Mouse (Mus musculus) kidney, embryonic 15.5 days (tissue): ENCODE measurements around the gene Rnf157. TPM values are rescaled to one million over a fixed set of nuclear protein-coding genes. Genes with fewer than 3 reads are reported as not detected.

Experiments used
- ATAC-seq: fragments of 200-750 bp; cut with Nextera tagmentation; replicated peaks from 2 replicates; pipeline ENCODE4 v1.8.0; 2017; ENCODE audit warnings: moderate TSS enrichment; ENCODE audit not compliant: low FRiP score
- H3K27ac ChIP-seq: fragments of 300-500 bp; sonication (generic); 2 replicates; pipeline ENCODE4 v1.5.1; 2015; ENCODE audit warnings: mild to moderate bottlenecking, inconsistent platforms
- H3K27me3 ChIP-seq: fragments of 300-500 bp; sonication (generic); 2 replicates; pipeline ENCODE4 v1.6.1; 2015; ENCODE audit warnings: inconsistent platforms
- H3K36me3 ChIP-seq: fragments of 300-500 bp; sonication (generic); 2 replicates; pipeline ENCODE4 v1.6.1; 2015; ENCODE audit warnings: inconsistent platforms
- H3K4me1 ChIP-seq: fragments of 300-500 bp; sonication (generic); 2 replicates; pipeline ENCODE4 v1.6.1; 2015; ENCODE audit warnings: inconsistent platforms
- H3K4me2 ChIP-seq: fragments of 300-500 bp; sonication (generic); 2 replicates; pipeline ENCODE4 v1.6.1; 2015; ENCODE audit warnings: moderate library complexity, mild to moderate bottlenecking, inconsistent platforms
- H3K4me3 ChIP-seq: fragments of 300-500 bp; sonication (generic); replicated peaks from 2 replicates; pipeline ENCODE4 v1.5.1; 2015; ENCODE audit warnings: mild to moderate bottlenecking, inconsistent platforms
- H3K9ac ChIP-seq: fragments of 300-500 bp; sonication (generic); 2 replicates; pipeline ENCODE4 v1.6.1; 2015; ENCODE audit warnings: mild to moderate bottlenecking, inconsistent platforms
- H3K9me3 ChIP-seq: fragments of 300-500 bp; sonication (generic); replicated peaks from 2 replicates; pipeline ENCODE4 v1.6.1; 2016; ENCODE audit warnings: inconsistent platforms
- WGBS: fragments of 180-500 bp; shearing (Covaris S2); methylation state at CpG from one replicate; pipeline ENCODE4 v1.1.7; 2015; ENCODE audit warnings: mixed read lengths; 5-methylcytosine and 5-hydroxymethylcytosine counted together
- polyA plus RNA-seq: library from polyadenylated mRNA; unstranded; fragments of >200 nt; fragmentation: Nextera tagmentation; extraction: Ambion mirVana; gene quantifications from 2 replicates; pipeline ENCODE4 v1.2.1, GENCODE M21; 2015

Gene Rnf157
- polyA plus RNA-seq, 1 experiment from 2014 or later: 12.4 TPM

GRCm38 (mm10) chr11:116442129-116442866 lies 29.5 kb upstream of the Rnf157 start:
- no peak for ATAC-seq
- no peaks in the 10 kb centered on the region for H3K9me3 ChIP-seq
- 78% methylated on average over 15 of the region's 15 CpGs for WGBS

GRCm38 (mm10) chr11:116440408-116441068 lies 27.7 kb upstream of the Rnf157 start:
- Histone ChIP-seq H3K9ac (no peak overlapping the region), H3K27ac (peak overlapping the region; percentile 47), H3K4me1 (peaks cover 66% of the 10 kb centered on the region), H3K9me3 (no peaks in the 10 kb centered on the region), H3K36me3 (peaks cover 34% of the 10 kb centered on the region), H3K27me3 (no peaks in the 10 kb centered on the region), H3K4me2 (no peak overlapping the region), H3K4me3 (no peak overlapping the region)
- no peak for ATAC-seq
- WGBS: 68% methylated on average over 7 of the region's 7 CpGs

More at GRCm38 (mm10) chr11:116442129-116442866, 29.5 kb upstream of the Rnf157 start:
- Histone ChIP-seq H3K4me2 (no peak overlapping the region), H3K9ac (no peak overlapping the region), H3K36me3 (peaks cover 17% of the 10 kb centered on the region), H3K27ac (peak overlapping the region; percentile 56; the same call in 1 of the 2 replicates), H3K4me1 (peaks cover 62% of the 10 kb centered on the region), H3K27me3 (peaks cover 12% of the 10 kb centered on the region), H3K4me3 (no peak overlapping the region)

- Histone ChIP-seq H3K4me3 (no peak overlapping the region), H3K4me2 (no peak overlapping the region), H3K27me3 (no peaks in the 10 kb centered on the region), H3K9ac (no peak overlapping the region), H3K36me3 (peaks cover 34% of the 10 kb centered on the region), H3K27ac (peak overlapping the region; percentile 47), H3K9me3 (no peaks in the 10 kb centered on the region), H3K4me1 (peaks cover 63% of the 10 kb centered on the region)
- 66% methylated on average over 19 of the region's 19 CpGs for whole genome bisulfite sequencing
- no peak for ATAC-seq
Observed at GRCm38 (mm10) chr11:116439269-116440240, 26.7 kb upstream of the Rnf157 start.

DNA sequence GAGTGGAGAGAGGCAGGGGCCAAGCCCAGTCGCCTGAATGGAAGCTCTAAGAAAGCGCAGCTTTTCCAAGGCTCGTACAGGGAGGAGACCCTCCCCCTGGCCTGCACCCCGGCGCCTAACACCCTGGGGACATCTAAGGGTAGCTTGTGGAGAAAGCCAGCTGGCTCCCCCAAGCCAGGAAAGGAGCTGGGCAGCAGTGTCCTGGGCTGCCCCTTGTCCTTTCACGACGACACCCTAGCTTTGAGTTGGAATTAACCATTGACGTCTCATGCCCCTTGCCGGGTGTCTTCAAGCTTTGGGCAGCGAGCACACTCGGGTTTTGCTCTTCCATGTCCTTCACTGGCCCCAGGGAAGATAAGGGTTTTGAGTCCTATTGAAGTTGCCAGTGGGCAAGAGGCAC lies 24.7 kb upstream of the Rnf157 start:
- H3K4me2 ChIP-seq: 0 out of 2 replicates have a peak overlapping the region, but pooled peaks have one; percentile 67
- no peaks in the 10 kb centered on the region for H3K9me3 ChIP-seq
- H3K36me3 ChIP-seq: peaks cover 34% of the 10 kb centered on the region
- no peaks in the 10 kb centered on the region for H3K27me3 ChIP-seq
- H3K27ac ChIP-seq: peak overlapping the region; percentile 57; the same call in 1 of the 2 replicates
- H3K9ac ChIP-seq: 0 out of 2 replicates have a peak overlapping the region, but pooled peaks have one; percentile 0
- ATAC-seq: no peak
- H3K4me3 ChIP-seq: no peak overlapping the region
- H3K4me1 ChIP-seq: peaks cover 57% of the 10 kb centered on the region
- WGBS: 88% methylated on average over 11 of the region's 11 CpGs

DNA sequence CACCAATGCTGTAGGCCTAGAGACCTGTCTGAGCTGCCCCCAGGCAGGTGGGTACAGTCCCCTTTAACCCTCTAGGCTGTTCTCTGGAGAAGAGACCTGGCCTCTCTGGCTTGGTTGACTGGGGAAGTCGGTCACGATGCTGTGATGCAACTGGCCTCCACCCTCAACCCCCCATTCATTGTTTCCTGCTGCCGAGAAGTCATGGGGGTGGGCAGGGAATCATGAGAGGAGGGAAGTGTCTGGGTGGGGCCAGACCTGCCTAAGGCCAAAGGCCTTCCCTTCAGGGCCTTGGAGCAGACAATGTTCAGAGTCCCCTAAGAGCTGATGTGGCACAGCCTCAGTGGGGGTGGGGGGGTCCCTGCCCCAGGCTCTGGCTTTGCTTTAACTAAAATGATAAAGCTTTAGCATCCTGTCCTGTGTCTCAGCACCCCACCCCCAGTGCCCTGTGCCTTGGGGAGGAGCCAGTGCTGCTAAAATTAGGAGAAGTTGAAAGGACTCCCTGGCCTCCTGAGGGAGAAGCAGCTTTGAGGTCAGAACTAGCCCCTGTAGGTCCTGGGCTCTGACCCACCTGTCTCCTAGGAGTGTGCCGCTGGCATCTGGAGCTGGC lies 24.0 kb upstream of the Rnf157 start:
- H3K9me3 ChIP-seq: no peaks in the 10 kb centered on the region
- peak overlapping the region; percentile 94; the same call in 1 of the 2 replicates for H3K27ac ChIP-seq
- no peak for ATAC-seq
- peaks cover 57% of the 10 kb centered on the region for H3K4me1 ChIP-seq
- peak overlapping the region; percentile 0; the same call in 1 of the 2 replicates for H3K9ac ChIP-seq
- no peaks in the 10 kb centered on the region for H3K27me3 ChIP-seq
- 46% methylated on average over 4 of the region's 4 CpGs for WGBS
- H3K36me3 ChIP-seq: peaks cover 34% of the 10 kb centered on the region
- H3K4me2 ChIP-seq: peak overlapping the region; percentile 67
- H3K4me3 ChIP-seq: peak overlapping the region; percentile 91; the same call in 1 of the 2 replicates

- Histone ChIP-seq H3K27me3 (no peaks in the 10 kb centered on the region), H3K27ac (peak overlapping the region; percentile 94)
- no peak for ATAC-seq
Observed at GRCm38 (mm10) chr11:116435992-116436724, 23.3 kb upstream of the Rnf157 start.

GRCm38 (mm10) chr11:116434967-116435752 lies 22.3 kb upstream of the Rnf157 start:
- no peak for ATAC-seq
- H3K4me1 ChIP-seq: peaks cover 55% of the 10 kb centered on the region
- peaks cover 34% of the 10 kb centered on the region for H3K36me3 ChIP-seq
- H3K27ac ChIP-seq: peak overlapping the region; percentile 94
- peak overlapping the region; percentile 91 for H3K4me3 ChIP-seq
- WGBS: 44% methylated on average over 12 of the region's 12 CpGs
- H3K9ac ChIP-seq: peak overlapping the region; percentile 89
- H3K9me3 ChIP-seq: no peaks in the 10 kb centered on the region
- H3K27me3 ChIP-seq: no peaks in the 10 kb centered on the region
- H3K4me2 ChIP-seq: peak overlapping the region; percentile 67

More at GRCm38 (mm10) chr11:116435992-116436724, 23.3 kb upstream of the Rnf157 start:
- peaks cover 34% of the 10 kb centered on the region for H3K36me3 ChIP-seq
- 61% methylated on average over 5 of the region's 5 CpGs for WGBS
- H3K4me1 ChIP-seq: peaks cover 59% of the 10 kb centered on the region
- H3K9ac ChIP-seq: peak overlapping the region; percentile 0; the same call in 1 of the 2 replicates
- H3K4me2 ChIP-seq: peak overlapping the region; percentile 67
- H3K4me3 ChIP-seq: peak overlapping the region; percentile 91
- H3K9me3 ChIP-seq: no peaks in the 10 kb centered on the region

DNA sequence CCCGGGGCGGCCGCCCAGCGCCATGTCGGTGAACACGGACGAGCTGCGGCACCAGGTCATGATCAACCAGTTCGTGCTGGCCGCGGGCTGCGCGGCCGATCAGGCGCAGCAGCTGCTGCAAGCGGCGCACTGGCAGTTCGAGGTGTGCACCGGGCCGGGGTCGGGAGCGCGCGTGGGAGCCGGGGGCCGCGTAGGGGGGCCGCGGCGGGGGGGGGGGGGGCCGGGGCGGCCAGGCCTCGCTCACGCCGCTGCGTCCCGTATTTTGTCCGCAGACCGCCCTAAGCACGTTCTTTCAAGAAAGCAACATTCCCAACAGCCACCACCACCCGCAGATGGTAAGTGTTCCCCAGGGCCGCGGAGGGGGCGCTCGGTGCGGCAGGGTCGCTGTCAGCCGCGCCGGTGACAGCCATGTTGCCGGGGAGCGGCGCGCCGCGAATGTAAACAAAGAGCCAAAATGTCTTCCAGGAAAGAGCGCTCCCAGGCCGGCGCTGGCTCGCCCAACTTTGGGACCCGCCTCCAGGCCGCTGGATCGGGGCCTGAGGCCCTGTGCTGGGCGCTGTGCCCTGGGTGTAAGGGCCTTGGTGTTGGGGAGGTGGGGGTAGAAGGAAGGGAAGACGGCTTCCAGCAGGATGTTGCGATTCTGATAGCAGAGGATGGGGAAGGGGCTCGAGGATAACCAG lies 21.6 kb upstream of the Rnf157 start:
- H3K4me1 ChIP-seq: peaks cover 52% of the 10 kb centered on the region
- H3K9ac ChIP-seq: peak overlapping the region; percentile 89
- no peaks in the 10 kb centered on the region for H3K27me3 ChIP-seq
- H3K36me3 ChIP-seq: peaks cover 29% of the 10 kb centered on the region
- H3K4me2 ChIP-seq: peak overlapping the region; percentile 67
- peak overlapping the region; percentile 94 for H3K27ac ChIP-seq
- 0% methylated on average over 57 of the region's 67 CpGs for WGBS
- H3K9me3 ChIP-seq: no peaks in the 10 kb centered on the region
- H3K4me3 ChIP-seq: peak overlapping the region; percentile 91
- peak; percentile 15 for ATAC-seq

GRCm38 (mm10) chr11:116433356-116434286 lies 20.8 kb upstream of the Rnf157 start, which contains the start of gene Ubald2:
Ubald2 (plus strand) TSS chr11:116434094.
- peaks cover 22% of the 10 kb centered on the region for H3K36me3 ChIP-seq
- peaks cover 55% of the 10 kb centered on the region for H3K4me1 ChIP-seq
- 2% methylated on average over 65 of the region's 66 CpGs for WGBS
- H3K9ac ChIP-seq: peak within 1 kb of the TSS; percentile 89
- peak; percentile 96 for ATAC-seq
- no peaks in the 10 kb centered on the region for H3K27me3 ChIP-seq
- H3K4me2 ChIP-seq: peak within 1 kb of the TSS; percentile 67
- H3K27ac ChIP-seq: peak within 1 kb of the TSS; percentile 94
- H3K4me3 ChIP-seq: peak within 1 kb of the TSS; percentile 91
- no peaks in the 10 kb centered on the region for H3K9me3 ChIP-seq
